Mouse (Mus musculus) lung, adult 2 months (tissue): Measurements from ENCODE around the gene Pdcd10.

Experiments
- CTCF ChIP-seq: fragments of 200-500 bp; IDR thresholded peaks from 2 replicates; pipeline ENCODE4 v1.5.1; 2011; ENCODE audit warnings: mild to moderate bottlenecking, low read length, control low read depth; ENCODE audit not compliant: insufficient read depth
- POLR2A ChIP-seq: fragments of 200-500 bp; IDR thresholded peaks from 2 replicates; pipeline ENCODE4 v1.6.1; 2011; ENCODE audit warnings: low read depth, mild to moderate bottlenecking, control low read depth, low read length, borderline replicate concordance; ENCODE audit errors: extremely low read depth

DNA sequence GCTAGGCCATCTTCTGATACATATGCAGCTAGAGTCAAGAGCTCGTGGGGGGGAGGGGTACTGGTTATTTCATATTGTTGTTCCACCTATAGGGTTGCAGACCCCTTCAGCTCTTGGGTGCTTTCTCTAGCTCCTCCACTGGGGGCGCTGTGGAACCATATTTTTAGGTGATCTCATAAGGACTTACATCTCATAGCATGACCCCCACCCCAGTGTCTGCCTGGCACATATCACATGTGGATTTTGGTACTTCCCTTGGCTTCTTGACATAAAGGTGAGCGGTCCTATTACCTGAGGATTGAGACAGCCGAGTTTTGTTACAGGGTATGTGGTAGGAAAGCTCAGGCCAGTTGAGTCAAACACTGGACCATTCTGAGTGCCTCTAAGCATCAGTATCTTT, 22.7 kb upstream of the Pdcd10 start:
- TF ChIP-seq POLR2A (no peak), CTCF (no peak)
